Mouse (Mus musculus) frontal cortex, adult 2 months (tissue): ENCODE results near the gene Adgrg2. TPM values are rescaled to one million over a fixed set of nuclear protein-coding genes. Genes with fewer than 3 reads are reported as not detected.

Experiments used
- DNase-seq, 2 experiments: peaks; one replicate each; pipeline ENCODE4 v3.0.0; 2022; ENCODE audit warnings: low spot score in 1 of 2; ENCODE audit errors: extremely low spot score in 1 of 2
- polyA plus RNA-seq: library from polyadenylated mRNA; depleted of rRNA; stranded (reverse); fragments of >200 nt; gene quantifications from 2 replicates; pipeline ENCODE4 v1.2.3, GENCODE M21; 2012; rRNA removed

The Adgrg2 gene
- 0.61 and 0.66 TPM in 2 replicates for polyA plus RNA-seq

DNA sequence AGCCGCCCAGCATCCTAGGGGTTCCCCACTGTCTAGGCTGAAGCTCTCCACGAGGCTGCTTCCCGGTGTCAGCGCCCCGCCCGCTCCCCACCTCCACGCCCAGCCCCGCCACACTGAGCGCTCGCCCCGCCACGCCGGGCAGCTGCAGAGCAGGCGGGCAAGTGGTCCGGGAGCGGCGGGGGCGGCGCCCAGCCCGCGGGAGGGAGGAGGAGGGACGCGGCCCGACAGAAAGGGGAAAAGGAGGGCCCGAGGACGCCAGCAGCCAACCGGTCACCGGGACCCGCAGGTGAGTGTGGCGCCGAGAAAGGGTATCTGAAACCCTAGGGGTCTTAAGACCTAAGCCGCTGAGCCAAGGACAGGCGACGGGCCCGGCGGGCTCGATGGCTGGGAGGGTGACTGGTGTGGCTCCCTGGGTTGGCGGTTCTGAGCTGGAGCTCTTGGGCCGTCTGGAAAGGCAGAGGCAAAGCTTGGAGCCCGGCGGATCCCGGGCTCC, at the start of gene Adgrg2:
Gene Adgrg2 (plus strand): TSS at position 227 of the 493 bp plus-strand sequence.
- no peak for DNase-seq

DNA sequence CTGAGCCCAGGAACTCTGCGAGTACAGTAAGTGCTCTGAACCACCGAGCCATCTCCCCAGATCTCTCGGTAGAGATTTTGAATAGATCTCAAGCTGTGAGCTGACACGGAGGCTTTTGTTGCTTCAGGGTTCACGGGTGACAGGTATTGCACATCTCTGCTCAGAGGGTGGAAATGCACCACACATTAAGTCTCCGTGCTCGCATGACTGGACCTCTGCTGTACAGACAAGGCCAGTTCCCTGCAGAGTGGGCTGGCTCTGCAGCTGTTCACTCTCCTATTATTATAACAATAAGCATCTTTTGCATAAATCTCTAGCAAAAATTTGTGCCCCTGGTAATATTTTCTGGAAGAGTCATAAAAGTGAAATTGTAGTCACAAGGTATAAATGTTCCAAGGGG, 39.5 kb upstream of the Adgrg2 start:
- no peak for DNase-seq

DNA sequence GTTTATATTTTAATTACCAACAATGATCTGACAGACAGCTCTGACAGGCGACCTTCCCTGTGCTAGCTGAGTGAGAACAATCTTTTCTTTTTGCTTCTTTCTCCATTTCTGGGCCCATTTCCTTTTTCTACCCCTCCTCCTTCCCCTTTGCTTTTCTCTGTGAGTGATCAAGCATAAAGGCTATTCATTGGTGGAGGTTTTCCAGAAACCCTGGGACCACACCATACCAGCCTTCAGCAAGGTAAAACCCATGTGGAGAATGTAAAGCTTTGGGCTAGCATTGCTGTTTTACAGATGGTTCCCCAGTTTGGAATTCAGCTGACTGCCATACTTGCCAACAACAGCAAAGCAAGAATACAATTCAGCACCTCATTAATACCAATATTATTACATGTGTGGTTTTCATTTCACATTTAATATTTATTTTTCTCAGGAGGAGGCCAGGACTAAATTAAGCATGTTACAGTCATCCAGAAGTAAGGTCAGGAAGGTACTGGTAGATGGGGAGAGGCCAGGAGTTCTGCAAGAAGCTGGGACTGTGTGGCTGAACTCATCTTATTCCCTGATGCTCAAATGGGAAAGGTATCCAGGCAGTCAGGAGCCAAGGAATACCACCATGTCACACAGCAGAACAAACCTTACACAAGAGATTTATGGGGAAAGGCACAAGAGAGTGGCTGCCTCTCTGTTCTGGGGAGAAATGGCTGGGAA, 38.4 kb upstream of the Adgrg2 start:
- DNase-seq = no peak

DNA sequence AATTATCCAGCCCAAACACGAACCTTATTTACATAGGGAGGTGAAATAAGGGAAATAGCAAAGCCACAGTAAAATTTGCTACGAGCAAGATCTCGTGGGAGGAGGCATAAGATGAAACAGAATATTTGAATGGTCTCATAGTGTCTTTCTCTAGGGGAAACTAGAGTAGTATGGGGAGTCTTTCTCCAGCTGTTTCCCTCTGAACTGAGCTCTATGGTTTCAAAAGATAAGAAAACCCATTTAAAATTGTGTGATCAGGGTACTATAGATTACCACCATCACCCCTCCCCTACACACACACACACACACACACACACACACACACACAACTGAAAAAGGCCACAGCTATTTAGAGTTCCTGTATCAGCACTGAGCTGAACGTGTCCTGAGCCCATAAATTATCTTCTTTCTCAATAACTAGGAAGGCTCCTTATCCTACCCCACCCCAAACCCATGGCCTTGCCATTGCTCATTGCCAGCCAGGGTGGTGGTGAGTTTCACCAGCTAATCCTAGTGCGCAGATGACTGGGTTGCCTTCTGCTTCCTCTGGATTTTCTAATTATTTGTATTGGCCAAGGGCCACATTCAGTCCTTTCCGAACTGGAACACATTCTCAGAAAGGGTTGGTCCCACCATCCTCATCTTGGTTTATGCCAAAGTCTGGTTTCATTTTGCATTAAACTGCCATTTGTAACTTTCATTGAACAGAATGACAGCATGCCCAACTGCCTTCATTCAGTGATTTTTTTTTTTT, 5.6 kb upstream of the Adgrg2 start:
- no peak for DNase-seq

DNA sequence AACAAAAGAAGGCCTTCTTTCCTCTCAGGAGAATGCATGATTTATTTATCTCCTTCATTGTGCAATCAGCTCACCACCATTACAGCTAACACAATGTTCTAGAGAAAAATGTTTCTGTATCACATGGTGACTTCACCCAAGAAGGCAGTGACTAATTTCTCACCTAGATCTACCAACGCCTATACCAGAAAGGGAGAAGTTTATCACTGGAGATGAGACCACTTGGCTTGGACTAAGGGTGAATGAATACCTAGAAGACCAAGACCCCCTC, 5.1 kb upstream of the Adgrg2 start:
- DNase-seq = no peak

DNA sequence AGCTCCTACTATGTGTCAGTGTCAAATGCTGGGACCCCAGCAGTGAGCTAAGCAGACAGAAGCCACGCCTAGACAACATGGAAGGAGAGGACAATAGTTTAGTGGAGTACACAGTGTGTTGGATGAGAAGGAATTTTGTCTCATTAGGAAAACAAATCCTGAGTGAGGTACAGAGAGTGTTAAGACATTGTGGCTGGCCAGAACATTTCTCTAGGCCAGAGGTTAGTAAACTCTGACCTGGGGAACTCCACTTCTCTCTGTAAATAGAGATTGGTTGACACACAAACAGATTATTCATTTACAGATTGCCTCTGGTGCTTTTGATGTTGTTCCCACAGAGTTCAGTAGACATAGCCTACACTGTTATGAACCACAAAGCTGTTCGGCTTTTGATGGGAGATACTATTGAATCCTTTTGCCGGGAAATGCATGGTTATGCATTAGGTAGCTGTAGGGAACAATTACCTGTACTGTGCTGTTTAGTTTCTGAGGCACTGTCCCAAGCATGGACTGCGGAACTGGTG, 22.5 kb downstream of the Adgrg2 start:
- DNase-seq = no peak

DNA sequence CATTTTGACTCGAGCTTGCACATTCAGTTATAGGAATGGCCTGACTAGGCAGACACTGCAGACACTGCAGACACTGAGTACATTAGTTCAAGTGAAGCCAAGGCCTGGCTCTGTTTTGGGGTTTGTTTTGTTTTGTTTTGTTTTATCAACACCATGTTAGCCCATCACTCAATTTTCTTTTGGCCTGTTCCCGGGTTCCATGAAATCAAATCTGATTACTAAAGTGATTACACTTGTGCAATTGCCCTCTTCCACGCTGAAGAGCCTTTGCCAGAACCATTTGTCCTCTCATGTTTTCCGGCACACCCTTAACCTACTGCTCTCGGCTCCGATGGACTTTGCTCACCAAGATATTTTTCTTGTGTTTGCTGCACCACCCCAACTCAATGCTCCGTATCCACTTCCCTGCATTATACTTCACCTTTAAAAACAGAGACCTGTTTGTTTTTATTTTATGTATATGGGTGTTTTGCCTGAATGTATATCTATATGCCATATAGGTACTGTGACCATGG, 23.4 kb downstream of the Adgrg2 start:
- no peak for DNase-seq

DNA sequence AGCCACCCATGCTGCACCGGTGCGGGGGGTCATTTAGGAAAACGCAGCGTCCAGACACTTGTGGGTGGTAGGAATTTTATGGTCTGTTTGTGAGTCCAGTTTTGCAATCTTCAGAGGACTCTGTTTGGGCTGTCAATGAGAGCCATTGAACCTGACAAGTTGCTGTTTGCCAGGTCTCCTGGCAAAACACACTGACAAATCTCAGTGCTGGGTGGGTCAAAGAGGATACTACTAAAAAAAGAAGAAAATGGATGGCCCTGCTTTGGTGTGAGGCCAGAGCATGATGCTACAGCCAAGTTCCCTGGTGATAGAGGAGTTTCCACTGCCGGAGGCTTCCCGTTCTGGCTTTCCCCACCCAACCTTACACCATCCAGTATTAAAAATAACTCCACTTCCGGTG, 27.9 kb downstream of the Adgrg2 start:
- no peak for DNase-seq

DNA sequence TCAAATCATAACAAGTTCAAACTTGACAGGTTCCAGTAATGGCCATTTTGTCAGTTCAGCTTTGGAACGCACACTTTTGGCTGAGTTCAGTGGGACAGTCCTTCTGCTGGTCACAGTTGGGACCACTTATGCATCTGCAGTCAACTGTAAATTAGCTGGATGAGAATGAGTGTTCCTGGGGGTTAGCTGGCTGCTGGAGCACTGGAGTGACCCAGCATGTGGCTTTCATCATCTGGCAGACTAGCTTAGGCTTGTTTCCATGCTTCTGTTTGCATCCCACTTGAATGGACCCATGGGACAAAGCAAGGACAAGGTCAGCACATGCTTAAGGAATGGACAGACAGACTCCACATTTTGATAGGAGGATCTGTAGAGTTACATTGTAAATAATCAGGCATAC, 33.2 kb downstream of the Adgrg2 start:
- no peak for DNase-seq

DNA sequence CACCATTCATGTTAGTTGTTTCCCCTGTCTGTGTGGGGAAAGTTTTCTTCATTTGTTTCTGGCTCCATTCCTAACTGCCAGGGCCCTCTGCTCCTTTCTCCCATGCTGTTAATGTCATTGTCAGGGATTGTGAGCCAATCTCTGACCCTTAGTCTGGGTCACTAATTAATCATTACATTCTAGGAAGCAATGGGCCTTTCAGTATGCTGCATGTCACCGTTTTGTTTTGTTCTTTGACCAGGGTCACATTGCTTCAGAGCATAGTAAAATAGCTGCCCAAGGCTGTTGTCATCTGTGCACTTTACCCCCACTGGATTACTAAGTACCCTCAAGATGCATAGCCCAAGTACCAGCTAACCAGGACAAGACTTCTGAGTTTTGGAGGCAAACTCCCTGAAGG, 36.0 kb downstream of the Adgrg2 start:
- DNase-seq = no peak

DNA sequence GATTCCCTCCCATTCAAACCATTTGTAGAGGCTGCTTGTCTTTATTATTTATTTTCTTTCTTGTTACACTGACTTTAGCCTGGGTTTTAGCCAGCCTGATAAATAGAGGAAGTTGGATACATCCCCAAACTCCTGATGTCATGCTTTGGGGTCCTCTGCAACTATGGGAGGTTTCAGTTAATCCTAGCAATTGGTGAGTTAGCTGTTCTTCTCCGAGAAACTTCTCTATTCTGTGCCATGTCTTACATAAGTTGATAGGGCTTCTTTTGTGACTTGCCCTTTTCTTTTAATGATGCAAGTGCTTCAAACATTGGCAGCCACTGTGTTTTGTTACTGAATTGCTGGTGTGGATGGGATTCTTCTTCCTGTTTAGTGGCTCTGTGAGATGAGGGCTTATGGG, 36.4 kb downstream of the Adgrg2 start:
- no peak for DNase-seq

DNA sequence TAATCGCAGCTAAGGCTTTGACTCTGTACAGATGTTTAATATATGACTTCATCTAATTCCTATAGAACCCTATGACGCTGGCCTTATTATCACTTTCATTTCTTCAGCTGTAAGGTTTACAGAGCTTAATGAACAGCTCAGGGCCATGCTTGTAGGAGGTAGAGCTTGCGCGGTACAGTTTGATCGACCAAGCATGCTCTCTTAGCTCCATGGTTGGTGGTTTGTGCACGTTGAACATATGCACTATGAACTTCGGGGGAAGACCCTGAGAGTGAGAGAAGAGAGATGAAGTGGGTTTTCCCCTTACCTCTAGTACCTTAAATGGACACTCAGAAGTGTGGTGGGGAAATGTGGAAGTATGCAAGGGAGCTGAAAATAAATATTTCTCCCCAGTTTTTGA, 41.7 kb downstream of the Adgrg2 start:
- no peak for DNase-seq

DNA sequence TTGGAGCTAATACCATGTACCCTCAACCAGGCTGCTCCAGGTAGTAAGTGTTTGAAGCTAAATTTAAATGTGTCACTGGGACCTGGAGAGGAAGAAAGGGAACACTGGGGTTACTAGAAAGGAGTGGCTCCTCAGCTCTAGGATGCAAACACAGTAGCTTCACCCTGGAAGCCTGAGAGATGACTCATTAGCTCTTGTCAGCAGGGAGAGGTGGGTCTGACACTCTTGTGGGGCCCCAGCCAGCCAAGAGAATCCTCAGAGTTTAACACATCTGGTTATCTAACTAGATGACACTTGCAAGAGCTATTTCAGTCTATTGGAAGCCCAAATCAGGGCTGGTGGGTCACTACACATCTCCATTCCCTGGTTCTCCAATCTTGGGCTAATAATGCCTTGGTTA, 50.8 kb downstream of the Adgrg2 start:
- DNase-seq = no peak

DNA sequence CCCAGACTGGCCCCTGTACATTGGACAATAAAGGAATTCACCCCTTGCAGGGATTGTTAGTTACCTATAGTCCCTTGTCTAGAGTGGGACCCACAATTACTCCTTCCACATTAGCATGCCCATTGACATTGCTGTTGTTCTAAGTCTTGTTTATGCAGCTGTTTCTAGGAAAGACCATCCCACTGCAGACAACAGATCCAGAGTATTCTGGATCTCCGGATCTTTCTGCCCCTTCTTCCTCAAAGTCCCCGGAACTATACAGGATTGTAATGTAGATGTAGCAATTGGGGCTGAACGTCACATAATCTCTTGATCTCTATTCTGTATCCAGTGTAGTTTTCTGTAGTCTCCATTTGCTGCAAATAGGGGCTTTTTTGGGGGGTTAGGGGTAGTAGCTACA, 57.9 kb downstream of the Adgrg2 start:
- no peak for DNase-seq

DNA sequence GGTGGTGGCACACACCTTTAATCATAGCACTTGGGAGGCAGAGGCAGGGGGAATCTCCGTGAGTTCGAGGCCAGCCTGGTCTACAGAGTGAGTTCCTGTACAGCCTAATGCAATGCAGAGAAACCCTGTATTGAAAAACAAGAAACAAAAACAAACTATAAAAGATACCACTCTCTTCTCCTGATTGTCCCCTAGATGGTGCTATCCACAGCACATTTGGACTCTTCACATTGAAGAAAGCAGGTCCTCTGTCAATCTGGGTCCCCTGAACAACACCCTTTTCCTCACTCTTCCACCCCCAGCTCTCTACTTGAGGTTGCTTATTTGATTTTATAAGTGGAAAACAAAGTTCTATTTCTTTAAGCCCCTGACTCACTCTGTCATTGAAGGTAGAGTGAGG, 58.9 kb downstream of the Adgrg2 start:
- DNase-seq = peak in 1 of 2 experiments; percentile 11

DNA sequence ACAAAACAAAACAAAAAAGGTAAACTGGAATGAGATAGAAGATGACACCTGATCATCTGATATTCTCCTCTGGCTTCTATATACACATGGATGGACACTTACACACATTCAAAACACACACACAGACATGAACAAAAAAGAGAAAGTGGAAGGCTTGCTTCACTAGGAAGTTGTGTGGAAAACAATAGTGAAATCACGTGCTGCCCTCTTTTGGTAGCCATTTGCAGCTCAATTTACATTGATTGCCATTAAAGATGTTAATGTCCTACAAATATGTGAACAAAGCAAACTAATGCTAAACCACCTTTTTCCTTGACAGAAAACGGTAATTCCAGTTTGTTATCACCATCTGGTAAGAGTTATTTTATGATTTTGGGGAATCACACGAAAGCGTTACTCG, 65.2 kb downstream of the Adgrg2 start:
- no peak for DNase-seq

DNA sequence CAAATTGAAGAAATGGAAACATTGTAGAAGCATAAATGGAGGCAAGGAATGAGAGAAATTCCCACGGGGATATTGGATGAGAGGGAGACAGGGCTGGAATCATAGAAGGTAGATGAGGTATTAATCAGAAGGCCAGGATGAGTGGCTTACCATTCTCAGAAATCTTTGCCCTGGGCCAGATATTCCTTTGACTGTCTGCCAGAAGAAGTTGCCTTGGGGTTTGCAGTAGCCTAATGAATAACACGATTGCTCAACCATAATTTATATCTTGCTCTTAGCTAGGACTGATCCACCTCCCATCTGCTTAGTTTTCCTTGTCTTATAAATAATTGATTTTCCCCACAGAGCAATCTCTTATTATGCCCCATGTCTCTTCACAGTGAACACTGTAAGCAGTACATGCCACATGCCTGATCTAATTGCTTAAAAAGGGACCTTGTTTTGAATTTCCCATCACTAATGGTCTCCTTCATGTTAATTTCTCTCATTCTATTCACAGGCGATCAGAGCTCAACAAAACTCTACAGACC, 80.8 kb downstream of the Adgrg2 start:
- DNase-seq = no peak

DNA sequence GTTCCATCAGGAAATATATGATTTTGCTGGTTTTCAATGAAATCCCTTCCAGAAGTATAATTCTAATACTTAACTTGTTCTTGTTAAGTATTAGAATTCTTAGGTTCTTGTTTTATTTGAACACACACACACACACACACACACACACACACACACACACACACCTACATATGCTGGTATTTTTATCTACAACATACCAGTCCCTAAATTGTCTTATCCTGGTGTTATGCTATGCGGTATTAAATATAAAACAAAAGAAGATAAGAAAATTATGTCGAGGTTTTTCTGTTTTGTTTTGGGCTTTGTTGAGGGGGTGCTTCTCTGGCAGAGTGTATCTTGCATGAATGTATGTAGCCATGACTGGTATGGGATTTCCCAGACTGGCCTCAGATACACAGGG, 99.3 kb downstream of the Adgrg2 start:
- DNase-seq = no peak

DNA sequence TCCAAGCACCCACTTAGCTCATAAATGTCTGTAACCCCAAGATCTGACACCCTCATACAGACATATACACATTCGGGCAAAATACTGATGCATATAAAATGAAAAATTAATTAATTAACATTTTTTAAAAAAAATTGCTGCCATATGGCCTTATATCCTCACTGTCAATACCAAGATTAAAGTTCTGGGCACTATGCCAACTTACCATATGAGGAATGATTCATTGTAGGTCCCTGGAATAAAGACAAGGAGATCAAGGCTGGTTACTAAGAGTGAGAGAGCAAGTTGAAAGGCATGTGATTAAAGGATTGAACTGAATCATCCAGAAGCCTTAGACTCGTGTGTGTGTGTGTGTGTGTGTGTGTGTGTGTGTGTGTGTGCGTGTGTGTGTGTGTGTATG, 103.8 kb downstream of the Adgrg2 start:
- DNase-seq = peak in 1 of 2 experiments; percentile 28

DNA sequence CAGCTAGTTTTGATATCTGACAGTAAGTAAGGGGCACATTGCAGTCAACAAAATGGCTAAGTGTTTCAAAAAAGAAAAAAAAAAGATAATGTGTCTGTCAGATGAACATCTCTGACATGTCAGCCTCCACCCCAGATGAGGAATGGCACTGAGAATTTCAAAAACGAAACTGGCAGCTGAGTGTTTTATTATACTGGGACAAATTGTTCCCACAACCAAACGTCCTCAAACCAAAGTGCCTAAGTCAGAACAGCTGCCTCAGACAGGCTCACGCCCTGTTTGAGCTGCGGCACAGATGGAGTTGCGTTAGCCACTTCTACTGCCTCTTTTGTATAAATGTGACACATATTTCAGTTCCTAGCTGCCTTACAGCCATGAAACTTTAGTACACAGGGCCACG, 104.4 kb downstream of the Adgrg2 start:
- no peak for DNase-seq

DNA sequence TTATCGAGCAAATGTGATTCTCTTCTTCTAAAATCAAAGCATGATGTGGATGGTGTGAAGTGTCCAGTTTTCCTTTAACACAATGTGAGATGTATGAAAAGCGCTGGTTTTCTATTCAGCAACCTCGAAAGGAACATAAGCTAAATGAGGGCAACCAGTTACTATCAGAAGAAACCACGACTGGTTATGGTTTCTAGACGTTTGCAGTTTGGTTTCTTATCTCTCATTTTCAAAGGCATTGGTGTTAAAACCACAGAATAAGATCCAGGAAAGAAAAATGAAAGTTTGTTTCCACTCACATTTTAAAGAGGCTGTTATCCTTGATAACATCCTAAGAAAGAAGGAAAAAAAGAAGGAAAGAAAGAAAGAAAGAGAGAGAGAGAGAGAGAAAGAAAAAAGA, 106.0 kb downstream of the Adgrg2 start:
- no peak for DNase-seq

DNA sequence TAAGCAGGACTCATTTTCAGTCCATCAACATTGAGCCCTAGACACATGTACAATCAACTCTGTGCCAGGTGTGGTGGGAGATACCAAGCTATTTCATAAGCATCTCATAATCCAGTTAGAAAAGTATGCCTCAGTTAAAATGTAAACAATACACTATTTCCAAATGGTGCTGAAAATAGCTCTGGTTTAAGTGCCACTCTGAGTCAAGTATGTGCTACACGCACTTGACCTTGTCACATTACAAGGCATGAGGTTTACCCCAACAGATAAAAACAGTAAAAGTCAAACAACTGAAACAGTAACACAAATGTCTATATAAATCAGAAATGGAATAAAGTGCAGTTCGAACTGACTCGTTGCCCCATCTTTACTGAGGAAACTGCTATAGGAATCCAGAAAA, 110.6 kb downstream of the Adgrg2 start:
- no peak for DNase-seq
